Mouse (Mus musculus) cerebellum, adult 2 months (tissue): Measurements from ENCODE around the gene C1qtnf1. TPM values are rescaled to one million over a fixed set of nuclear protein-coding genes. Genes with fewer than 3 reads are reported as not detected.

Experiments
- DNase-seq, 2 experiments: peaks; one replicate each; pipeline ENCODE4 v3.0.0; 2021
- H3K27ac ChIP-seq: fragments of 200-500 bp; 2 replicates; pipeline ENCODE4 v1.5.1; 2012; ENCODE audit warnings: low read length, control low read depth, inconsistent platforms; ENCODE audit not compliant: insufficient read depth
- H3K27me3 ChIP-seq: fragments of 200-500 bp; 2 replicates; pipeline ENCODE4 v1.6.1; 2012; ENCODE audit warnings: inconsistent platforms, mild to moderate bottlenecking, low read length, moderate library complexity; ENCODE audit not compliant: control insufficient read depth, insufficient read depth
- H3K4me1 ChIP-seq: fragments of 200-500 bp; 2 replicates; pipeline ENCODE4 v1.6.1; 2011; ENCODE audit warnings: low read length; ENCODE audit not compliant: control insufficient read depth, insufficient read depth
- H3K4me3 ChIP-seq: fragments of 200-500 bp; replicated peaks from 2 replicates; pipeline ENCODE3; 2011; ENCODE audit warnings: mild to moderate bottlenecking, low read depth, low read length, control low read depth; ENCODE audit not compliant: insufficient read depth
- CTCF ChIP-seq: fragments of 200-500 bp; IDR thresholded peaks from 2 replicates; pipeline ENCODE4 v1.5.1; 2011; ENCODE audit warnings: low read depth, mild to moderate bottlenecking, control low read depth, low read length, moderate library complexity, borderline replicate concordance; ENCODE audit not compliant: insufficient read depth
- POLR2A ChIP-seq: fragments of 200-500 bp; IDR thresholded peaks from 2 replicates; pipeline ENCODE4 v1.6.1; 2011; ENCODE audit warnings: low read length, control low read depth, borderline replicate concordance; ENCODE audit not compliant: insufficient read depth
- WGBS: fragments of 180-500 bp; shearing (Covaris S2); methylation state at CpG from one replicate; pipeline ENCODE4 v1.1.7; 2018; 5-methylcytosine and 5-hydroxymethylcytosine counted together
- polyA plus RNA-seq: library from polyadenylated mRNA; depleted of rRNA; stranded (reverse); fragments of >200 nt; gene quantifications from 2 replicates; pipeline ENCODE4 v1.2.3, GENCODE M21; 2012

The C1qtnf1 gene
- polyA plus RNA-seq, 1 experiment: 1.5 TPM

GRCm38 (mm10) chr11:118443201-118443970 is 15.4 kb downstream of the C1qtnf1 start:
- DNase-seq: peak; percentile 40 to 68

GRCm38 (mm10) chr11:118445843-118446242 is 17.8 kb downstream of the C1qtnf1 start:
- no peak for TF ChIP-seq POLR2A
- TF ChIP-seq CTCF: peak; percentile 97
- Histone ChIP-seq H3K27ac (no peak overlapping the region), H3K4me3 (no peak overlapping the region), H3K4me1 (peaks cover 12% of the 10 kb centered on the region; the same call in 1 of the 2 replicates), H3K27me3 (no peaks in the 10 kb centered on the region)
- WGBS: 10% methylated on average over 3 of the region's 3 CpGs
- peak; percentile 53 to 75 for DNase-seq

More at GRCm38 (mm10) chr11:118443201-118443970, 15.4 kb downstream of the C1qtnf1 start:
- peaks cover 19% of the 10 kb centered on the region for H3K4me1 ChIP-seq
- H3K27me3 ChIP-seq: no peaks in the 10 kb centered on the region
- no peak overlapping the region for H3K27ac ChIP-seq
- TF ChIP-seq POLR2A (no peak), CTCF (peak; percentile 82)
- H3K4me3 ChIP-seq: no peak overlapping the region
- WGBS: 37% methylated on average over 11 of the region's 11 CpGs

GRCm38 (mm10) chr11:118447346-118447745 is 19.3 kb downstream of the C1qtnf1 start:
- DNase-seq: peak in 1 of 2 experiments; percentile 37
- no peaks in the 10 kb centered on the region for H3K27me3 ChIP-seq
- WGBS: 30% methylated on average over 4 of the region's 4 CpGs
- no peak overlapping the region for H3K27ac ChIP-seq
- no peak overlapping the region for H3K4me3 ChIP-seq
- TF ChIP-seq CTCF: no peak
- no peak for TF ChIP-seq POLR2A
- peaks cover 12% of the 10 kb centered on the region; the same call in 1 of the 2 replicates for H3K4me1 ChIP-seq

GRCm38 (mm10) chr11:118448385-118448784 is 20.4 kb downstream of the C1qtnf1 start:
- no peaks in the 10 kb centered on the region for H3K27me3 ChIP-seq
- no peak overlapping the region for H3K4me3 ChIP-seq
- peaks cover 12% of the 10 kb centered on the region; the same call in 1 of the 2 replicates for H3K4me1 ChIP-seq
- WGBS: 48% methylated on average over 8 of the region's 8 CpGs
- H3K27ac ChIP-seq: no peak overlapping the region
- DNase-seq: no peak
- TF ChIP-seq CTCF (no peak), POLR2A (no peak)

- Histone ChIP-seq H3K27me3 (no peaks in the 10 kb centered on the region), H3K4me3 (no peak overlapping the region), H3K27ac (no peak overlapping the region), H3K4me1 (peaks cover 14% of the 10 kb centered on the region)
- TF ChIP-seq POLR2A: no peak
- no peak for TF ChIP-seq CTCF
- WGBS: 57% methylated on average over 6 of the region's 6 CpGs
- no peak for DNase-seq
These were observed 23.2 kb downstream of the C1qtnf1 start for GRCm38 (mm10) chr11:118451211-118451610.

- DNase-seq: no peak
- TF ChIP-seq CTCF: no peak
- TF ChIP-seq POLR2A: no peak
- Histone ChIP-seq H3K27ac (no peak overlapping the region), H3K4me1 (peaks cover 7% of the 10 kb centered on the region), H3K4me3 (no peak overlapping the region), H3K27me3 (no peaks in the 10 kb centered on the region)
- 76% methylated on average over 2 of the region's 2 CpGs for WGBS
These were observed 25.0 kb downstream of the C1qtnf1 start for GRCm38 (mm10) chr11:118452955-118453354.

GRCm38 (mm10) chr11:118453886-118454671 is 26.1 kb downstream of the C1qtnf1 start:
- no peaks in the 10 kb centered on the region for H3K27me3 ChIP-seq
- H3K4me1 ChIP-seq: peaks cover 2% of the 10 kb centered on the region; the same call in 1 of the 2 replicates
- TF ChIP-seq CTCF (no peak), POLR2A (no peak)
- no peak overlapping the region for H3K4me3 ChIP-seq
- DNase-seq: no peak
- WGBS: 78% methylated on average over 11 of the region's 11 CpGs
- H3K27ac ChIP-seq: no peak overlapping the region

GRCm38 (mm10) chr11:118455788-118456187 is 27.8 kb downstream of the C1qtnf1 start:
- Histone ChIP-seq H3K4me3 (no peak overlapping the region), H3K27me3 (no peaks in the 10 kb centered on the region), H3K27ac (no peak overlapping the region), H3K4me1 (peaks cover 2% of the 10 kb centered on the region; the same call in 1 of the 2 replicates)
- 84% methylated on average over 6 of the region's 6 CpGs for WGBS
- DNase-seq: no peak
- TF ChIP-seq CTCF: no peak
- TF ChIP-seq POLR2A: no peak
